Mouse (Mus musculus): ENCODE measurements around the gene D5Ertd579e.

- TF ChIP-seq GATA1 (IDR thresholded peaks at IDR 0.05; ENCODE audit: low read length) (no peak), TAL1 (IDR thresholded peaks at IDR 0.05; ENCODE audit: low read length) (peak; percentile 60; the same call in 2 of the 3 replicates)
Measured at GRCm38 (mm10) chr5:36620409-36621057, 75.3 kb downstream of the D5Ertd579e start.
